ENCODE assay signal across 11 mouse cellular contexts in genomic region chr8:78647000-78647656, GRCm38 (mm10).
A peak's percentile ranks its signal among the peaks of the same experiment; 100 is the strongest.
DNase-seq lines count a peak whose midpoint lies in the region; ATAC-seq and TF ChIP-seq lines count a peak whose summit lies in the region.
"Had no signal": no experiment of that assay in that cellular context is flagged by ENCODE, and none has a peak within 500 bp of the region (broad histone marks: within the 10 kb centered on the region; RNA-seq: fewer than 3 reads in every experiment).

No protein-coding gene starts in this region.

- 0 out of 2 replicates have a peak overlapping the region, but pooled peaks have one; percentile 6 for H3K9ac ChIP-seq in forebrain, postnatal 0 days
- H3K9ac ChIP-seq in forebrain, embryonic 12.5 days, result no peak overlapping the region
- no peak overlapping the region for H3K9ac ChIP-seq in lung, embryonic 14.5 days
- no peak overlapping the region for H3K9ac ChIP-seq in embryonic facial prominence, embryonic 14.5 days (ENCODE audit: low read depth, low read length)
- H3K9ac ChIP-seq in stomach, embryonic 14.5 days (replicated peaks; ENCODE audit: low read depth, low read length), result no peak overlapping the region
- no peak overlapping the region for H3K9ac ChIP-seq in midbrain, postnatal 0 days (replicated peaks; ENCODE audit: low read length, poor library complexity, severe bottlenecking)
- H3K9ac ChIP-seq: liver, embryonic 13.5 days had no signal

- no peaks in the 10 kb centered on the region for H3K36me3 ChIP-seq in forebrain, postnatal 0 days (ENCODE audit: insufficient read depth)
- H3K36me3 ChIP-seq in forebrain, embryonic 12.5 days (replicated peaks), result no peaks in the 10 kb centered on the region
- H3K36me3 ChIP-seq in lung, embryonic 14.5 days (ENCODE audit: insufficient read depth), result no peaks in the 10 kb centered on the region
- H3K36me3 ChIP-seq in embryonic facial prominence, embryonic 14.5 days (ENCODE audit: control insufficient read depth, insufficient read depth, low read length), result no peaks in the 10 kb centered on the region
- no peaks in the 10 kb centered on the region for H3K36me3 ChIP-seq in stomach, embryonic 14.5 days (ENCODE audit: control insufficient read depth, insufficient read depth, low read length)
- no peaks in the 10 kb centered on the region for H3K36me3 ChIP-seq in midbrain, postnatal 0 days (ENCODE audit: insufficient read depth, low read length)

- no peak overlapping the region for H3K27ac ChIP-seq in forebrain, postnatal 0 days (ENCODE audit: low read depth, low read length)
- no peak overlapping the region for H3K27ac ChIP-seq in forebrain, embryonic 12.5 days
- H3K27ac ChIP-seq in lung, embryonic 14.5 days (ENCODE audit: low read depth), result no peak overlapping the region
- no peak overlapping the region for H3K27ac ChIP-seq in embryonic facial prominence, embryonic 14.5 days (replicated peaks; ENCODE audit: low read depth, low read length)
- 0 out of 2 replicates have a peak overlapping the region, but pooled peaks have one; percentile 6 for H3K27ac ChIP-seq in stomach, embryonic 14.5 days (ENCODE audit: low read length)
- H3K27ac ChIP-seq in midbrain, postnatal 0 days (ENCODE audit: low read depth, low read length), result no peak overlapping the region
- H3K27ac ChIP-seq: liver, embryonic 13.5 days had no signal

- H3K4me1 ChIP-seq in forebrain, postnatal 0 days (ENCODE audit: insufficient read depth), result peaks cover 5% of the 10 kb centered on the region; the same call in 1 of the 2 replicates
- H3K4me1 ChIP-seq in forebrain, embryonic 12.5 days, result 0 out of 2 replicates have a peak, but pooled peaks cover 4% of the 10 kb centered on the region
- H3K4me1 ChIP-seq in lung, embryonic 14.5 days (ENCODE audit: insufficient read depth), result no peaks in the 10 kb centered on the region
- H3K4me1 ChIP-seq in embryonic facial prominence, embryonic 14.5 days (ENCODE audit: control insufficient read depth, insufficient read depth, low read length), result peaks cover 18% of the 10 kb centered on the region; the same call in 1 of the 2 replicates
- H3K4me1 ChIP-seq in stomach, embryonic 14.5 days (ENCODE audit: control insufficient read depth, insufficient read depth, low read length), result peaks cover 6% of the 10 kb centered on the region; the same call in 1 of the 2 replicates
- H3K4me1 ChIP-seq in midbrain, postnatal 0 days (ENCODE audit: insufficient read depth, low read length), result no peaks in the 10 kb centered on the region
- H3K4me1 ChIP-seq: liver, embryonic 13.5 days had no signal

- TF ChIP-seq CTCF in forebrain, postnatal 0 days (IDR thresholded peaks at IDR 0.05; ENCODE audit: low read depth), result no peak
- TF ChIP-seq CTCF in lung, embryonic 14.5 days (IDR thresholded peaks at IDR 0.05; ENCODE audit: low read depth), result no peak
- no peak for TF ChIP-seq CTCF in midbrain, postnatal 0 days (IDR thresholded peaks at IDR 0.05)

- peak; percentile 16; the same call in 1 of the 2 replicates for ATAC-seq in forebrain, postnatal 0 days
- no peak for ATAC-seq in forebrain, embryonic 12.5 days (ENCODE audit: low FRiP score)
- peak; percentile 49; the same call in 1 of the 2 replicates for ATAC-seq in lung, embryonic 14.5 days (ENCODE audit: insufficient read depth)
- peak; percentile 16; the same call in 1 of the 2 replicates for ATAC-seq in embryonic facial prominence, embryonic 14.5 days (ENCODE audit: low read depth)
- ATAC-seq in stomach, embryonic 14.5 days (ENCODE audit: insufficient number of reproducible peaks, insufficient read depth, low FRiP score, low read depth), result no peak
- no peak for ATAC-seq in midbrain, postnatal 0 days (ENCODE audit: low FRiP score)
- ATAC-seq: intestine, postnatal 0 days had no signal

- no peaks in the 10 kb centered on the region for H3K27me3 ChIP-seq in forebrain, postnatal 0 days (ENCODE audit: insufficient read depth, low read length)
- H3K27me3 ChIP-seq in forebrain, embryonic 12.5 days, result no peaks in the 10 kb centered on the region
- no peaks in the 10 kb centered on the region for H3K27me3 ChIP-seq in lung, embryonic 14.5 days (ENCODE audit: insufficient read depth, low read length)
- H3K27me3 ChIP-seq in embryonic facial prominence, embryonic 14.5 days (replicated peaks; ENCODE audit: control insufficient read depth, insufficient read depth, low read length), result no peaks in the 10 kb centered on the region
- no peaks in the 10 kb centered on the region for H3K27me3 ChIP-seq in stomach, embryonic 14.5 days (ENCODE audit: control insufficient read depth, insufficient read depth, low read length)
- H3K27me3 ChIP-seq in midbrain, postnatal 0 days (ENCODE audit: insufficient read depth, low read length), result no peaks in the 10 kb centered on the region
- H3K27me3 ChIP-seq: liver, embryonic 13.5 days had no signal

- H3K4me3 ChIP-seq in forebrain, postnatal 0 days (ENCODE audit: low read depth, low read length), result no peak overlapping the region
- no peak overlapping the region for H3K4me3 ChIP-seq in forebrain, embryonic 12.5 days (replicated peaks)
- H3K4me3 ChIP-seq in lung, embryonic 14.5 days (ENCODE audit: low read depth, low read length), result no peak overlapping the region
- no peak overlapping the region for H3K4me3 ChIP-seq in embryonic facial prominence, embryonic 14.5 days (ENCODE audit: low read depth, low read length)
- no peak overlapping the region for H3K4me3 ChIP-seq in stomach, embryonic 14.5 days (ENCODE audit: low read depth, low read length)
- no peak overlapping the region for H3K4me3 ChIP-seq in midbrain, postnatal 0 days (ENCODE audit: low read depth, low read length)
- H3K4me3 ChIP-seq: liver, embryonic 13.5 days had no signal

- DNase-seq in forebrain, postnatal 0 days, result peak; percentile 62
- peak; percentile 70 for DNase-seq in lung, embryonic 14.5 days
- no peak for DNase-seq in lung, postnatal 4 days
- peak; percentile 71 for DNase-seq in embryonic facial prominence, embryonic 14.5 days (ENCODE audit: low spot score)
- DNase-seq in midbrain, postnatal 0 days (ENCODE audit: low spot score), result no peak
- no peak for DNase-seq in retina, embryonic 14.5 days (ENCODE audit: low spot score)
- DNase-seq: cerebellum, adult 2 months; liver, embryonic 13.5 days had no signal

- no peak overlapping the region for H3K4me2 ChIP-seq in forebrain, postnatal 0 days (ENCODE audit: low read depth)
- no peak overlapping the region for H3K4me2 ChIP-seq in forebrain, embryonic 12.5 days
- H3K4me2 ChIP-seq in lung, embryonic 14.5 days, result no peak overlapping the region
- 0 out of 2 replicates have a peak overlapping the region, but pooled peaks have one; percentile 2 for H3K4me2 ChIP-seq in embryonic facial prominence, embryonic 14.5 days (ENCODE audit: low read depth, low read length)
- H3K4me2 ChIP-seq in stomach, embryonic 14.5 days (replicated peaks; ENCODE audit: low read depth, low read length), result no peak overlapping the region
- no peak overlapping the region for H3K4me2 ChIP-seq in midbrain, postnatal 0 days (ENCODE audit: low read depth, low read length, poor library complexity, severe bottlenecking)
- H3K4me2 ChIP-seq: liver, embryonic 13.5 days had no signal

- WGBS in forebrain, postnatal 0 days, result 48% methylated on average over 8 of the region's 8 CpGs
- 66% methylated on average over 8 of the region's 8 CpGs for WGBS in forebrain, embryonic 12.5 days
- WGBS in lung, embryonic 14.5 days, result 37% methylated on average over 8 of the region's 8 CpGs
- WGBS in embryonic facial prominence, embryonic 14.5 days, result 62% methylated on average over 8 of the region's 8 CpGs
- WGBS in stomach, embryonic 14.5 days, result 48% methylated on average over 8 of the region's 8 CpGs
- WGBS in midbrain, postnatal 0 days, result 65% methylated on average over 8 of the region's 8 CpGs

- no peaks in the 10 kb centered on the region for H3K9me3 ChIP-seq in forebrain, postnatal 0 days (ENCODE audit: low read length)
- H3K9me3 ChIP-seq in forebrain, embryonic 12.5 days, result peaks cover 6% of the 10 kb centered on the region
- 0 out of 2 replicates have a peak, but pooled peaks cover 3% of the 10 kb centered on the region for H3K9me3 ChIP-seq in lung, embryonic 14.5 days (ENCODE audit: low read depth, low read length)
- 0 out of 2 replicates have a peak, but pooled peaks cover 5% of the 10 kb centered on the region for H3K9me3 ChIP-seq in embryonic facial prominence, embryonic 14.5 days (ENCODE audit: control insufficient read depth, low read length)
- peaks cover 3% of the 10 kb centered on the region; the same call in 1 of the 2 replicates for H3K9me3 ChIP-seq in stomach, embryonic 14.5 days (ENCODE audit: control insufficient read depth, low read depth, low read length)
- H3K9me3 ChIP-seq in midbrain, postnatal 0 days (ENCODE audit: low read length), result no peaks in the 10 kb centered on the region
- H3K9me3 ChIP-seq: liver, embryonic 13.5 days had no signal

Comparison
In these comparisons a context has a peak if more than half of its experiments do, and no peak if none do; other contexts are left out.
1. ATAC-seq: peak in forebrain, postnatal 0 days (single experiment), lung, embryonic 14.5 days (single experiment) and embryonic facial prominence, embryonic 14.5 days (single experiment); none in forebrain, embryonic 12.5 days (single experiment), stomach, embryonic 14.5 days (single experiment) and midbrain, postnatal 0 days (single experiment).
2. DNase-seq: peak in forebrain, postnatal 0 days (single experiment), lung, embryonic 14.5 days (single experiment) and embryonic facial prominence, embryonic 14.5 days (single experiment); none in lung, postnatal 4 days (0 of 2), midbrain, postnatal 0 days (single experiment) and retina, embryonic 14.5 days (single experiment).